16 mouse cellular contexts compared by ENCODE assay signal in genomic region chr3:108026049-108026448, GRCm38 (mm10). TPM values are rescaled to one million over a fixed set of nuclear protein-coding genes. Genes with fewer than 3 reads are reported as not detected.
DNase-seq lines count a peak whose midpoint lies in the region; ATAC-seq and TF ChIP-seq lines count a peak whose summit lies in the region.
"Had no signal": no experiment of that assay in that cellular context is flagged by ENCODE, and none has a peak within 500 bp of the region (broad histone marks: within the 10 kb centered on the region; RNA-seq: fewer than 3 reads in every experiment).

No protein-coding gene starts in this region.

- intact Hi-C loops in left cerebral cortex, postnatal 36 days (cut with DNase I): loop anchor here (5.0 kb wide), 1 partner anchor 44 kb away; no protein-coding TSS in a partner anchor

- TF ChIP-seq CTCF in MEL (IDR thresholded peaks at IDR 0.05 in 2 of 3, conservative IDR thresholded peaks at IDR 0.05 in 1 of 3; ENCODE audit: control insufficient read depth in 1 of 3, insufficient read depth in 1 of 3, low read depth in 2 of 3, low read length in 3 of 3, poor library complexity in 1 of 3, severe bottlenecking in 1 of 3): no peak

- no peak for TF ChIP-seq RAD21 in MEL (IDR thresholded peaks at IDR 0.05; ENCODE audit: low read depth, low read length)

- H3K4me3 ChIP-seq in liver, embryonic 13.5 days (replicated peaks): no peak overlapping the region
- H3K4me3 ChIP-seq in liver, embryonic 12.5 days: no peak overlapping the region
- no peak overlapping the region for H3K4me3 ChIP-seq in MEL (ENCODE audit: control insufficient read depth in 1 of 2, insufficient read depth in 1 of 2, low read depth in 2 of 2, low read length in 2 of 2)
- no peak overlapping the region for H3K4me3 ChIP-seq in stomach, embryonic 14.5 days (ENCODE audit: low read depth, low read length)
- H3K4me3 ChIP-seq: heart, embryonic 12.5 days; hindbrain, embryonic 10.5 days; midbrain, embryonic 10.5 days had no signal

- H3K36me3 ChIP-seq in liver, embryonic 13.5 days: no peaks in the 10 kb centered on the region
- H3K36me3 ChIP-seq in liver, embryonic 12.5 days: no peaks in the 10 kb centered on the region
- no peaks in the 10 kb centered on the region for H3K36me3 ChIP-seq in MEL (ENCODE audit: control insufficient read depth in 1 of 2, insufficient read depth in 2 of 2, low read length in 2 of 2)
- H3K36me3 ChIP-seq in stomach, embryonic 14.5 days (ENCODE audit: control insufficient read depth, insufficient read depth, low read length): no peaks in the 10 kb centered on the region
- H3K36me3 ChIP-seq: heart, embryonic 12.5 days; hindbrain, embryonic 10.5 days; midbrain, embryonic 10.5 days had no signal

- DNase-seq in liver, embryonic 13.5 days: no peak
- peak; percentile 72 for DNase-seq in MEL (ENCODE audit: low read depth, low spot score)
- no peak for DNase-seq in left cerebral cortex, postnatal 36 days (ENCODE audit: low spot score in 2 of 2)
- DNase-seq in ovary, postnatal 36 days (ENCODE audit: low spot score): no peak
- DNase-seq: cerebellum, adult 18-20 months; kidney, adult 2 months; lung, adult 2 months; spleen, adult 18-20 months; thymus, adult 18-20 months had no signal

- peak overlapping the region; percentile 36; the same call in 1 of the 2 replicates for H3K27ac ChIP-seq in liver, embryonic 13.5 days
- no peak overlapping the region for H3K27ac ChIP-seq in liver, embryonic 12.5 days
- no peak overlapping the region for H3K27ac ChIP-seq in MEL (ENCODE audit: control insufficient read depth, low read depth, low read length)
- H3K27ac ChIP-seq in stomach, embryonic 14.5 days (ENCODE audit: low read length): peak overlapping the region; percentile 3; the same call in 1 of the 2 replicates
- H3K27ac ChIP-seq: hindbrain, embryonic 10.5 days; midbrain, embryonic 10.5 days had no signal

- no peak for TF ChIP-seq POLR2A in MEL (IDR thresholded peaks at IDR 0.05; ENCODE audit: control insufficient read depth in 1 of 2, insufficient read depth in 1 of 2, low read depth in 1 of 2, low read length in 2 of 2, poor library complexity in 1 of 2)

- no peak for TF ChIP-seq EP300 in MEL (IDR thresholded peaks at IDR 0.05; ENCODE audit: low read depth in 1 of 2, low read length in 2 of 2)

- WGBS in liver, embryonic 13.5 days (ENCODE audit: insufficient replicate concordance): 34% methylated on average over 5 of the region's 5 CpGs
- WGBS in liver, embryonic 12.5 days (ENCODE audit: insufficient replicate concordance): 29% methylated on average over 5 of the region's 5 CpGs
- WGBS in stomach, embryonic 14.5 days: 68% methylated on average over 5 of the region's 5 CpGs

- H3K9ac ChIP-seq in liver, embryonic 13.5 days: no peak overlapping the region
- H3K9ac ChIP-seq in liver, embryonic 12.5 days: no peak overlapping the region
- no peak overlapping the region for H3K9ac ChIP-seq in MEL (ENCODE audit: control insufficient read depth, low read depth, low read length, poor library complexity, severe bottlenecking)
- H3K9ac ChIP-seq in stomach, embryonic 14.5 days (replicated peaks; ENCODE audit: low read depth, low read length): no peak overlapping the region
- H3K9ac ChIP-seq: heart, embryonic 12.5 days had no signal

- no peak overlapping the region for H3K4me2 ChIP-seq in liver, embryonic 13.5 days
- no peak overlapping the region for H3K4me2 ChIP-seq in liver, embryonic 12.5 days
- H3K4me2 ChIP-seq in stomach, embryonic 14.5 days (replicated peaks; ENCODE audit: low read depth, low read length): no peak overlapping the region
- H3K4me2 ChIP-seq: heart, embryonic 12.5 days had no signal

- peaks cover 33% of the 10 kb centered on the region for H3K4me1 ChIP-seq in liver, embryonic 13.5 days (replicated peaks)
- peaks cover 8% of the 10 kb centered on the region; the same call in 1 of the 2 replicates for H3K4me1 ChIP-seq in liver, embryonic 12.5 days
- H3K4me1 ChIP-seq in MEL (ENCODE audit: control insufficient read depth in 1 of 2, insufficient read depth in 2 of 2, low read length in 2 of 2): peaks cover 0 to 3% of the 10 kb centered on the region in 2 experiments; a peak in 1 of 4 replicates
- no peaks in the 10 kb centered on the region for H3K4me1 ChIP-seq in stomach, embryonic 14.5 days (ENCODE audit: control insufficient read depth, insufficient read depth, low read length)
- H3K4me1 ChIP-seq: heart, embryonic 12.5 days had no signal

- H3K27me3 ChIP-seq in liver, embryonic 13.5 days: 0 out of 2 replicates have a peak, but pooled peaks cover 3% of the 10 kb centered on the region
- peaks cover 9% of the 10 kb centered on the region; the same call in 1 of the 2 replicates for H3K27me3 ChIP-seq in liver, embryonic 12.5 days (replicated peaks)
- H3K27me3 ChIP-seq in MEL (ENCODE audit: control insufficient read depth in 1 of 2, insufficient read depth in 2 of 2, low read length in 2 of 2): peaks cover 0 to 10% of the 10 kb centered on the region in 2 experiments; a peak in 2 of 4 replicates
- H3K27me3 ChIP-seq in stomach, embryonic 14.5 days (ENCODE audit: control insufficient read depth, insufficient read depth, low read length): no peaks in the 10 kb centered on the region

- no peaks in the 10 kb centered on the region for H3K79me2 ChIP-seq in MEL (ENCODE audit: control insufficient read depth, insufficient read depth, low read length, poor library complexity)

- no peak for ATAC-seq in liver, embryonic 13.5 days (ENCODE audit: low read depth)
- no peak for ATAC-seq in liver, embryonic 12.5 days
- ATAC-seq in common myeloid progenitor, adult 5-6 weeks (replicated peaks; ENCODE audit: low read depth, poor library complexity, severe bottlenecking): peak; percentile 55
- no peak for ATAC-seq in stomach, embryonic 14.5 days (ENCODE audit: insufficient number of reproducible peaks, insufficient read depth, low FRiP score, low read depth)

- no peaks in the 10 kb centered on the region for H3K9me3 ChIP-seq in liver, embryonic 13.5 days (replicated peaks)
- H3K9me3 ChIP-seq in liver, embryonic 12.5 days (replicated peaks): no peaks in the 10 kb centered on the region
- no peaks in the 10 kb centered on the region for H3K9me3 ChIP-seq in MEL (replicated peaks; ENCODE audit: insufficient read depth, low read length)
- H3K9me3 ChIP-seq in stomach, embryonic 14.5 days (ENCODE audit: control insufficient read depth, low read depth, low read length): no peaks in the 10 kb centered on the region
- H3K9me3 ChIP-seq: heart, embryonic 12.5 days; hindbrain, embryonic 10.5 days; midbrain, embryonic 10.5 days had no signal

TF ChIP-seq in MEL, 35 proteins besides CTCF, POLR2A, EP300 and RAD21:
- TF ChIP-seq GATA1 (IDR thresholded peaks at IDR 0.05; ENCODE audit: low read depth, low read length) (peak; percentile 34; the same call in 1 of the 2 replicates), SIN3A (IDR thresholded peaks at IDR 0.05; ENCODE audit: low read length) (no peak), TBP (IDR thresholded peaks at IDR 0.05; ENCODE audit: low read depth, low read length) (no peak), CHD2 (IDR thresholded peaks at IDR 0.05; ENCODE audit: low read length) (peak; percentile 76), ZMIZ1 (IDR thresholded peaks at IDR 0.05; ENCODE audit: low read depth, low read length) (no peak), NELFE (IDR thresholded peaks at IDR 0.05; ENCODE audit: low read depth, low read length) (no peak), RCOR1 (IDR thresholded peaks at IDR 0.05; ENCODE audit: low read depth, low read length) (no peak)

RNA-seq across cellular contexts. Expression of gene Gstm1, which starts 8.3 kb away (rescaled TPM):
- 264 and 265 TPM in 2 replicates for polyA plus RNA-seq in liver, embryonic 13.5 days (2015; fragmentation: Nextera tagmentation; extraction: Ambion mirVana)
- polyA plus RNA-seq in liver, embryonic 12.5 days (2016; fragmentation: Nextera tagmentation; extraction: Ambion mirVana): 228 and 237 TPM in 2 replicates
- 0.20 and 0.31 TPM in 2 replicates for total RNA-seq in MEL (2012; rRNA removed)
- 1 to 10 TPM in 1 of 2 experiments, not detected in 1; 6.7 TPM for polyA plus RNA-seq in MEL (2012; ENCODE audit: insufficient read depth in 1 of 2, insufficient read length in 2 of 2, low read depth in 1 of 2, low replicate concordance in 2 of 2, missing spikeins in 1 of 2)
- 36.8 and 36.9 TPM in 2 replicates for total RNA-seq in common myeloid progenitor, adult 5-6 weeks (2017)
- 320 and 324 TPM in 2 replicates for polyA plus RNA-seq in stomach, embryonic 14.5 days (2014; fragmentation: Nextera tagmentation; extraction: Ambion mirVana)
- 100 to 1,000 TPM; 237 to 250 TPM for total RNA-seq in left cerebral cortex, postnatal 36 days (2021)

RNA-seq across cellular contexts. Expression of gene Gstm4, which starts 18.6 kb away (rescaled TPM):
- 17.9 and 19.6 TPM in 2 replicates for polyA plus RNA-seq in liver, embryonic 13.5 days (2015; fragmentation: Nextera tagmentation; extraction: Ambion mirVana)
- 16.2 and 16.6 TPM in 2 replicates for polyA plus RNA-seq in liver, embryonic 12.5 days (2016; fragmentation: Nextera tagmentation; extraction: Ambion mirVana)
- 1.3 and 1.4 TPM in 2 replicates for total RNA-seq in MEL (2012; rRNA removed)
- 1 to 10 TPM in 1 of 2 experiments, not detected in 1; 7.4 TPM for polyA plus RNA-seq in MEL (2012; ENCODE audit: insufficient read depth in 1 of 2, insufficient read length in 2 of 2, low read depth in 1 of 2, low replicate concordance in 2 of 2, missing spikeins in 1 of 2)
- 8.1 and 9.0 TPM in 2 replicates for total RNA-seq in common myeloid progenitor, adult 5-6 weeks (2017)
- polyA plus RNA-seq in stomach, embryonic 14.5 days (2014; fragmentation: Nextera tagmentation; extraction: Ambion mirVana): 18.1 and 21.2 TPM in 2 replicates
- 10 to 100 TPM in 1 of 2 experiments, 1 to 10 TPM in 1; 7.8 to 11.8 TPM for total RNA-seq in left cerebral cortex, postnatal 36 days (2021)

RNA-seq across cellular contexts. Expression of gene Gstm2, which starts 39.8 kb away (rescaled TPM):
- 5.9 and 6.1 TPM in 2 replicates for polyA plus RNA-seq in liver, embryonic 13.5 days (2015; fragmentation: Nextera tagmentation; extraction: Ambion mirVana)
- polyA plus RNA-seq in liver, embryonic 12.5 days (2016; fragmentation: Nextera tagmentation; extraction: Ambion mirVana): 7.6 and 7.8 TPM in 2 replicates
- total RNA-seq in MEL (2012; rRNA removed): not detected in 2 replicates
- not detected for polyA plus RNA-seq in MEL (2012; ENCODE audit: insufficient read depth in 1 of 2, insufficient read length in 2 of 2, low read depth in 1 of 2, low replicate concordance in 2 of 2, missing spikeins in 1 of 2)
- 2.1 and 5.6 TPM in 2 replicates for total RNA-seq in common myeloid progenitor, adult 5-6 weeks (2017)
- polyA plus RNA-seq in stomach, embryonic 14.5 days (2014; fragmentation: Nextera tagmentation; extraction: Ambion mirVana): 169 TPM in 2 replicates
- 1 to 10 TPM; 2.6 to 2.9 TPM for total RNA-seq in left cerebral cortex, postnatal 36 days (2021)

RNA-seq across cellular contexts. Expression of gene Gstm3, which starts 57.0 kb away (rescaled TPM):
- polyA plus RNA-seq in liver, embryonic 13.5 days (2015; fragmentation: Nextera tagmentation; extraction: Ambion mirVana): 11.4 and 11.8 TPM in 2 replicates
- polyA plus RNA-seq in liver, embryonic 12.5 days (2016; fragmentation: Nextera tagmentation; extraction: Ambion mirVana): 7.9 and 10.0 TPM in 2 replicates
- not detected in 2 replicates for total RNA-seq in MEL (2012; rRNA removed)
- polyA plus RNA-seq in MEL (2012; ENCODE audit: insufficient read depth in 1 of 2, insufficient read length in 2 of 2, low read depth in 1 of 2, low replicate concordance in 2 of 2, missing spikeins in 1 of 2): under 1 TPM in 1 of 2 experiments, not detected in 1; 0.06 TPM
- total RNA-seq in common myeloid progenitor, adult 5-6 weeks (2017): not detected in 2 replicates
- polyA plus RNA-seq in stomach, embryonic 14.5 days (2014; fragmentation: Nextera tagmentation; extraction: Ambion mirVana): 27.4 and 30.9 TPM in 2 replicates
- total RNA-seq in left cerebral cortex, postnatal 36 days (2021): not detected
- total RNA-seq: left cerebral cortex, postnatal 14 days had no signal
- polyA plus RNA-seq: heart, embryonic 12.5 days; hindbrain, embryonic 10.5 days; midbrain, embryonic 10.5 days had no signal

Comparison
In these comparisons a context has a peak if more than half of its experiments do, and no peak if none do; other contexts are left out.
1. H3K27ac ChIP-seq: peak in liver, embryonic 13.5 days (single experiment) and stomach, embryonic 14.5 days (single experiment); none in liver, embryonic 12.5 days (single experiment) and MEL (single experiment).
2. RNA of gene Gstm1, which starts 8.3 kb away (polyA plus RNA-seq): 320 to 324 TPM in stomach, embryonic 14.5 days, 264 to 265 TPM in liver, embryonic 13.5 days and 228 to 237 TPM in liver, embryonic 12.5 days; 6.7 TPM in MEL; every median in the first group is over 10 times any median in the second.
3. RNA of gene Gstm2, which starts 39.8 kb away (polyA plus RNA-seq): 169 TPM in stomach, embryonic 14.5 days; 7.6 to 7.8 TPM in liver, embryonic 12.5 days, 5.9 to 6.1 TPM in liver, embryonic 13.5 days and not detected in MEL; every median in the first group is over 10 times any median in the second.